Mouse (Mus musculus) brain, embryonic 18.5 days (tissue): Measurements from ENCODE around the gene Kctd6.

Experiments used
- DNase-seq: peaks from one replicate; pipeline ENCODE4 v3.0.0-alpha.2; 2012; ENCODE audit warnings: low read depth, low spot score

The Kctd6 gene

DNA sequence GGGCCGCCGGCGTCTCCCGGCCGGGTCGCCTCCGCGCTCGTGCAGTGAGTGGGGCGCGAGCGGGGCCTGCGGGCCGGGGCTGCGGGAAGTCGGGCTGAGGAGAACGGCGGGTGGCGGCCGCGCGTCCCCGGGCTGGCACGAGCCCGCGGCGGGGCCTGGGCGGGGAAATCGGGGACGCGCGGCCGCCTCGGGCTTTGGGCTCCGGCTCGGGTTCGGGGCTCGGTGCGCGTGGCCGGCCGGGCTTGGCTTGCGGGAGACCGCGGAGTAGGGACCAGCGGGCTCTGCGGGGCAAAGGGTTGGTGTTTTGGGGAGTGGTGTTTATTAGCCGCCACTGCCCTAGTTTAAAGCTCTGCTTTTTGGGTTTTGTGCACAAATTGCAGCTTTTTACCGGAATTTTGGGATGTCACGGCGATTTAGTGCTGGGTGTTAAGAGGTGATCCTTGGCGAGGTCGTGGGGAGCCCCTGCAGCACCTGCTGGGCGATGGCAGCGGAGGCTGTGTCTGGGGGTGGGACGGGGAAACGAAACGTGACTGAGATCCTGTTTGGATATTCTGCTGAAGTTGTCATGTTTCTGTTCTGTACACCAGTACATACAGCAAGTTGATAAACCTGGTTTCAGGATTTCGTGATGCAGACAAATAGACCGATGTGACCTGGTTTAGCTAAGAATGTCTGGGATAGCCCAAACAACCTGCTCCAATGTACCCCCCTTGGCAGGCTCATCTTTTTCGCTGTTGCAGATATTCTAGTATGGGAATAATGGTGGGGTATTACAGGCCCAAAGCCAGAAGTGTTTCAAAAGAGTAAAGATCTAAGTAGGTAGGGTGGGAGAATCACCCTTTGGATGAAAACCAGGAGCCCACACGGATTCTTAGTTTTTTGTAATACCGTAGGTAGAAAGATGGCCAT is 613 bp downstream of the Kctd6 start:
- no peak for DNase-seq

- no peak for DNase-seq
Measured at GRCm38 (mm10) chr14:8215208-8215778, 1.4 kb downstream of the Kctd6 start.

- DNase-seq, result no peak
Measured at GRCm38 (mm10) chr14:8216100-8216499, 2.2 kb downstream of the Kctd6 start.

- DNase-seq, result no peak
Measured at GRCm38 (mm10) chr14:8218238-8218637, 4.3 kb downstream of the Kctd6 start.

GRCm38 (mm10) chr14:8218730-8219380 is 4.9 kb downstream of the Kctd6 start:
- no peak for DNase-seq

- no peak for DNase-seq
Measured at GRCm38 (mm10) chr14:8219876-8220275, 5.9 kb downstream of the Kctd6 start.

- no peak for DNase-seq
Measured at GRCm38 (mm10) chr14:8220306-8220705, 6.4 kb downstream of the Kctd6 start.

GRCm38 (mm10) chr14:8220912-8221311 is 7.0 kb downstream of the Kctd6 start:
- DNase-seq, result no peak

- DNase-seq, result no peak
Measured at GRCm38 (mm10) chr14:8222561-8222960, 8.6 kb downstream of the Kctd6 start.

DNA sequence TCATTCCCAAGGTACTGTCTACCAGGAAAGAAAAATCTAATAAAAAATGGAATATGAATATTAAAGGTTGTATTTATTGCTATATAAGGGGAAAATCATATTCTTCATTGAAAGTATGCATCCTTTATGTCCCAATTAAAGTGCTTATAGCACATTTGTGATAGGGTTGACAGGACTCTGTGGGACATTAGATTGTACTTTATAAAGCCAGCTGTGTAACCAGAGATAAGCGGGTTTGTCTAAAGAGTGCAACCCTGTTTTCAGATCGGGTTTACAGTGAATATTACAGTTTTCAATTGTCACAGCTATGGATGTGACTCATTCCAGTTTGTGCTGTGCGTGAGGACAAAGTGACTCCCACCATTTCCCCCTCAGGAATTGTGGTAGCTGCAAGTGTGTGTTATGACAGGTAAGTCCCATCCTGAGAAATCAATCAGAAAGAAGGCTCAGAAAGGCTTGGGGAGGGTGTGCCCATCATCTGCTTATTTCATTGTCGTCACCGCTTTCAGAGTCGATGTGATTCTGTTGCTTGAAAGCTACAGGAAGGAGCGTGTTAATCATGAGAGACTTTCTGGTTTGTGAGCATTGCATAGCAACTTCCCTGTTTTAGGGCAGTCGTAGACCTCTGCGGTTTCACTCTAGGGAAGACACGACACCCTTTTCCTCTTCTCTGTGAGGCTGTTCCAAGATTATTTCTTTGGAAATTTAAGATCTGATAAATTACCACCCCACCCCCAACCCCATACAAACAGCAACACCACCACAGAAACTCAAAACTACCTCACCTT is 9.8 kb downstream of the Kctd6 start:
- no peak for DNase-seq

DNA sequence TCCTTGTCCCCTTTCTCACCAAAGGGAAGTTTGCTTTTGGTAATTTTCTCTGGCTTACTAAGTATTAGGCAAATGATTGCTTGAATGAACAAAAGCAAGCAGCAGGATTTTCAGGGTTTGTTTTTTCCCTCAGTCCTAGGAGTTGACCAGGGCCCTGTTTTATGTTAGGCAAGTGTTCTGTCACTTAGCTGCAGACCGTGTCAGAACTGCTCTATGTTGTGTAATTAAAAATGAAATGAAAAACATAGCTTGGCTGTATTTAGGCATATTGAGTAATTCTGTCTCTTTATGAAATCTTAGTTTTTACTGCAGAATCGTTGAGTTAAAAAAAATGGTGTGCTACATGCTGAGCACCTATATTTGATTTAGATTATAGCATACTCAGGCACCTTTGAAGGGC is 10.9 kb downstream of the Kctd6 start:
- DNase-seq, result no peak

DNA sequence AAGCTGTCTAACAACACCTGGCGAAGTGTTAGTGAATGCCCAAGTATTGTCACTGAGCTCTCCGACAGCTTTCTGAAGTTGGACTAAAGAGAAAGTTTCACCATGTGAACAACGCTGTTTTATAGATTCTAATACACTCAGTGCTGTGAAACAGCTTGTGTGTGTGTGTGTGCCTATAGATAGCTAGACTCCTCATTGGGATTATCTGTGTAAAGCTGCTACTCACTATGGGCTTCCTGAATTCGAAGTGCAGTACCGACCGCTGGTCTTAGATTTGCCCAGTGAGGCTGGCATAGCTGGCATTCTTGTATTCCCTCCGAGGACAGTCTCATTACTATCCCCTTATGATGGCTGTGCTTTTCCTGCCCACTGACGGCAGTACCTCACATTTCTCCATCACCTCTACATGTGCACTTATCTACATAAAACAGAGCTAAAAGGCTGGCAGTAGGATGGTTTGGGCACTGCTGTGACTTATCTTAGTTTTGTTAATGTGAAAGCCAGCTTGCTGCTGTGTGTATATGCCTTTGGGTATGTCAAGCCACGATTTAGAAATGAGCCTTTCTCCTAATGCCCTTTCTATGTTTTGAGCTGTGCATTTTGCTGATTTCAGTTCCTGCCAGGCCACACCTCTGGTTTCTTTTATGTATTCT is 15.6 kb downstream of the Kctd6 start:
- DNase-seq, result no peak

- no peak for DNase-seq
Measured at GRCm38 (mm10) chr14:8232155-8232910, 18.4 kb downstream of the Kctd6 start.

GRCm38 (mm10) chr14:8233252-8233651 is 19.3 kb downstream of the Kctd6 start:
- no peak for DNase-seq

DNA sequence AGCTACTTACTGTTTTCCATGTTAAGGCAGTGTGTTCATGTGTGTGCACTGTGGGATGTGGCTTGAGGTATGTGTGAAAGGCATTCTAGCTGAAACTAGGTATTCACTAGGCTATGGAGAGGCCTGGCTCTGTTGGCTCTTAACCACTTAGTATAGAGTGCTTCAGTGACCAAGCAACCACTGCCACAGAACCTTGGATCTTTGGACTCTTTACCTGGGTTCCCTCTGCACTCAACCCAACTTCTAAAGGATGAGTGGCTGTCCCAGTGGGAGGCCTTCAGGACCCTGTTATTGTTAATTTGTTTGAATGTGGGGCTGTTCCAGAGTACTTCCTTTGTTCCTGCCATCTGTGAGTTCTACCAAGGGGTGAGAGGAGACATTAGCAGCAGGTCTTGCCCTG is 27.9 kb downstream of the Kctd6 start:
- DNase-seq, result no peak

DNA sequence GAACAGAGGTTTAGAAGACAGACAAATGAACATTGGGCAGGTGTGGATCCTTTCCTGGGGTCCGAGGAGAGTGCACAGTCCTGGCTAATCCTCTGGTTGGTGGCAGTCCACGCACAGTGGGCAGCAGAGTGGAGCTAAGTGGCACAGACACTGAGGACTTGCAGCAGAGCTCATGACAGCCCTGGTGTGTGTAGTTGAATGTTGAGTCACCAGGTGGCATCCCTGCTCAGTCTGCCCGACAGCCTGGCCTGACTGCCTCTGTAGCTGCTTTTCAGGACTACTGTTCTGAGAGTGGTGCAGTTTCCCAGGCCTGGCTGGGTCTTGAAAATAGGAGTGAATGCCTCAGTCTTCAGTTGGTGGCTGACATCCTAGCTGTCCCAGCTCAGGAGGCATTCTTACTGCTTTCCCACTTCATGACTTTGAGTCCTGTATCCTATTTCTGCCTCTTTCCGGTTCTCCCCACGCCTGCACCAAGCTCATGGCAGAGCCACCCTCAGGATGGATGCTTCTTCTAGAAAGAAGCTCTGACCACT is 28.5 kb downstream of the Kctd6 start:
- no peak for DNase-seq

DNA sequence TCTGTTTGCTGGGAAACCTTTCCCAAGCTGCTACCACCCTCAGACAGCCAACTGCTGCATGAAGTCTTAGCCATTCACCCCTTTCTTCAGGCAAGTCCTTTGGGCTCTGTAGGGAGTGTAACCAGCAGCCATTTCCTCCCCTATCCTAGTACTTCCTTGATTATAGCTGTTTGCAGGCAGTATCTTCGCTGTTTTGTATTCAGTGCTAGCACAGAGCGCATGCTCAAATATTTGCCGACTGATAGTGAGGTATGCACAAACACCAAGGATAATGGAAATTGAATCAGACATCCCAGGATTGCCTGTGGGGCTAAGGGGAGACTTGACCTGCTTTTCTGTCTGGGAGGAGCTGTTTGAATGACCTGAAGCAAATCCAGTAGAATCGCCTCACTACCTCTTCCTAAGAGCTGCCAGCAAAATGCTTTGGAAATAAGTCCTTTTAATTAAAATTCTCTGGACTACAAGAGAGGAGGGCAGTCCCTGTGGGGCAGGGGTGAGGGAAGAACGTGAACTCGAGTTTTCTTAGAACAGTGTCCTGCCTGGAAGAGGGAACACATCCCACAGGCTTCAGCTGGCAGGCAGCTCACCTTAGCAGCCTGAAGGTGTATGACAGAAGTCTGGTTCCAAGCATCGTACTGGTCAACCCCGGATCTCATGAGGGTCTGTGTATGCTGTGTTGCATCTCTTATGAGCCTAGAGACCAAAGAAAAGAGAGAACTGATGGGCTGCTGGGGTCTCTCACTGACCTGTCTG is 29.4 kb downstream of the Kctd6 start:
- no peak for DNase-seq

GRCm38 (mm10) chr14:8244211-8244611 is 30.3 kb downstream of the Kctd6 start:
- DNase-seq, result no peak

DNA sequence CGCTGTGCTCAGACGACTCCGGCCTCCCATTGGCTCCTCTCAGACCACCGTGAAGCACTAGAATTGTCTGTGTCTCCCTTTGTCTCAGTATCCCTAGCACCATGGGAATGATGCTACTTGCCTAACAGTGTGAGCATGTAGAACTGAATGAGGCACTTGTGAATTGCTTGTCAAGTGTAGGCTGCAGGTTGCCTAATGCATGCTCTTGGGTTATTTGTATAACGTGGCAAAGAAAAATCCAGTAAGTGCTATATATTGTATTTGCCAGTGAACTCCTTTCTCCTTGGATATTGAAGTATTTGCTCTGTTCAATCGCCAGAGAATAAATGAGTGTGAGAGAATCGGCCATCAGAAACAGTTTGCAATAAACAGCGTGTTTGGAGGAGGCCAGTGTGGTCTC is 32.9 kb downstream of the Kctd6 start:
- no peak for DNase-seq

- DNase-seq, result no peak
Measured at GRCm38 (mm10) chr14:8249206-8249605, 35.3 kb downstream of the Kctd6 start.
